Mouse (Mus musculus) CH12F3 (cell line): ENCODE data around the gene Gm20708.

Experiments used
- in situ Hi-C: fragments of 300-500 bp; cut with MboI; formaldehyde crosslinking; loops from 2 replicates; pipeline ENCODE4 v1.14.3; 2020; ENCODE audit warnings: low sequenced_read_pairs

The Gm20708 gene

GRCm38 (mm10) chr11:117858392-117858791 lies 48.9 kb downstream of the Gm20708 start:
- in situ Hi-C loops, result loop anchor here (25.0 kb wide), 1 partner anchor 354 kb away; no protein-coding TSS in a partner anchor

- in situ Hi-C loops, result loop anchor here (10.0 to 25.0 kb wide), 2 partner anchors 234 to 352 kb away; no protein-coding TSS in a partner anchor
Observed at GRCm38 (mm10) chr11:117860601-117861000, 51.1 kb downstream of the Gm20708 start, which contains the start of gene Tmem235. Gene Tmem235 (plus strand): TSS chr11:117860752.

- in situ Hi-C loops, result loop anchor here (10.0 to 25.0 kb wide), 2 partner anchors 231 to 349 kb away; no protein-coding TSS in a partner anchor
Observed at GRCm38 (mm10) chr11:117863174-117863856, 53.8 kb downstream of the Gm20708 start.

- in situ Hi-C loops, result loop anchor here (10.0 to 25.0 kb wide), 2 partner anchors 230 to 347 kb away; no protein-coding TSS in a partner anchor
Observed at GRCm38 (mm10) chr11:117864805-117865204, 55.3 kb downstream of the Gm20708 start.

GRCm38 (mm10) chr11:117865988-117866387 lies 56.5 kb downstream of the Gm20708 start:
- in situ Hi-C loops, result loop anchor here (10.0 to 25.0 kb wide), 2 partner anchors 229 to 346 kb away; no protein-coding TSS in a partner anchor

- in situ Hi-C loops, result loop anchor here (10.0 to 25.0 kb wide), 2 partner anchors 94 to 341 kb away; no protein-coding TSS in a partner anchor
Observed at GRCm38 (mm10) chr11:117870688-117871365, 61.4 kb downstream of the Gm20708 start.

- in situ Hi-C loops, result loop anchor here (10.0 to 25.0 kb wide), 2 partner anchors 93 to 341 kb away; no protein-coding TSS in a partner anchor
Observed at GRCm38 (mm10) chr11:117871376-117871775, 61.9 kb downstream of the Gm20708 start.

- in situ Hi-C loops, result loop anchor here (10.0 to 25.0 kb wide), 2 partner anchors 93 to 340 kb away; no protein-coding TSS in a partner anchor
Observed at GRCm38 (mm10) chr11:117871911-117872584, 62.6 kb downstream of the Gm20708 start.

GRCm38 (mm10) chr11:117872861-117873608 lies 63.6 kb downstream of the Gm20708 start, which contains the start of gene Tha1:
Gene Tha1 (minus strand): TSS chr11:117873481.
- in situ Hi-C loops, result loop anchor here (10.0 to 25.0 kb wide), 2 partner anchors 92 to 339 kb away; no protein-coding TSS in a partner anchor

- in situ Hi-C loops, result loop anchor here (10.0 to 25.0 kb wide), 2 partner anchors 90 to 338 kb away; no protein-coding TSS in a partner anchor
Observed at GRCm38 (mm10) chr11:117874419-117874818, 65.0 kb downstream of the Gm20708 start.

- in situ Hi-C loops, result loop anchor here (10.0 kb wide), 1 partner anchor 89 kb away; no protein-coding TSS in a partner anchor
Observed at GRCm38 (mm10) chr11:117875681-117876080, 66.2 kb downstream of the Gm20708 start.

GRCm38 (mm10) chr11:117877917-117878745 lies 68.7 kb downstream of the Gm20708 start:
- in situ Hi-C loops, result loop anchor here (10.0 kb wide), 1 partner anchor 87 kb away; no protein-coding TSS in a partner anchor

- in situ Hi-C loops, result loop anchor here (10.0 kb wide), 1 partner anchor 86 kb away; no protein-coding TSS in a partner anchor
Observed at GRCm38 (mm10) chr11:117878892-117879291, 69.4 kb downstream of the Gm20708 start.

- in situ Hi-C loops, result loop anchor here (10.0 kb wide), 1 partner anchor 85 kb away; no protein-coding TSS in a partner anchor
Observed at GRCm38 (mm10) chr11:117879676-117880075, 70.2 kb downstream of the Gm20708 start.

GRCm38 (mm10) chr11:117880336-117880976 lies 71.0 kb downstream of the Gm20708 start:
- in situ Hi-C loops, result no loop called here

GRCm38 (mm10) chr11:117880977-117881358 lies 71.5 kb downstream of the Gm20708 start:
- in situ Hi-C loops, result no loop called here

- in situ Hi-C loops, result no loop called here
Observed at GRCm38 (mm10) chr11:117881787-117882186, 72.3 kb downstream of the Gm20708 start.

- in situ Hi-C loops, result no loop called here
Observed at GRCm38 (mm10) chr11:117882208-117882607, 72.7 kb downstream of the Gm20708 start.
